9 mouse cellular contexts compared by ENCODE assay signal in genomic region chr13:55513828-55514227, GRCm38 (mm10). TPM values are rescaled to one million over a fixed set of nuclear protein-coding genes. Genes with fewer than 3 reads are reported as not detected.
DNase-seq lines count a peak whose midpoint lies in the region; ATAC-seq and TF ChIP-seq lines count a peak whose summit lies in the region.
"Had no signal": no experiment of that assay in that cellular context is flagged by ENCODE, and none has a peak within 500 bp of the region (broad histone marks: within the 10 kb centered on the region; RNA-seq: fewer than 3 reads in every experiment).

No protein-coding gene starts in this region.

- H3K4me1 ChIP-seq in CH12.LX (ENCODE audit: control insufficient read depth in 1 of 2, insufficient read depth in 2 of 2) = peaks cover 24 to 38% of the 10 kb centered on the region in 2 experiments
- H3K4me1 ChIP-seq in heart, embryonic 16.5 days (ENCODE audit: control insufficient read depth, insufficient read depth, low read length) = peaks cover 34% of the 10 kb centered on the region
- H3K4me1 ChIP-seq in liver, embryonic 15.5 days (replicated peaks) = peaks cover 43% of the 10 kb centered on the region

- no peak for TF ChIP-seq CTCF in gastrocnemius, adult 2 months (IDR thresholded peaks at IDR 0.05)
- no peak for TF ChIP-seq CTCF in CH12.LX (conservative IDR thresholded peaks at IDR 0.05 in 1 of 2, IDR thresholded peaks at IDR 0.05 in 1 of 2; ENCODE audit: low read depth in 2 of 2, low read length in 2 of 2)

- TF ChIP-seq EP300 in CH12.LX (IDR thresholded peaks at IDR 0.05; ENCODE audit: low read length) = no peak

- peak overlapping the region; percentile 37; the same call in 1 of the 2 replicates for H3K4me2 ChIP-seq in CH12.LX (ENCODE audit: insufficient read depth, low read depth, poor library complexity, severe bottlenecking)
- H3K4me2 ChIP-seq in heart, embryonic 16.5 days (ENCODE audit: low read depth, low read length) = peak overlapping the region; percentile 84
- H3K4me2 ChIP-seq in liver, embryonic 15.5 days = peak overlapping the region; percentile 98

- TF ChIP-seq POLR2A in CH12.LX (IDR thresholded peaks at IDR 0.05; ENCODE audit: low read depth, low read length) = no peak

- ATAC-seq in heart, embryonic 16.5 days (replicated peaks; ENCODE audit: extremely low read depth, insufficient read depth, low FRiP score) = no peak
- ATAC-seq in liver, embryonic 15.5 days (ENCODE audit: insufficient read depth) = no peak
- no peak for ATAC-seq in megakaryocyte progenitor cell, adult 5-6 weeks (replicated peaks; ENCODE audit: poor library complexity)
- no peak for ATAC-seq in CD4-positive, CD25-positive, alpha-beta regulatory T cell, adult 4 months

- dilution Hi-C loops in CH12.LX (cut with MboI; ENCODE audit: extremely low pct_ligation_motif_present, extremely low pct_unique_long_range_greater_than_20kb, low sequenced_read_pairs) = no loop called here

- intact Hi-C loops in gastrocnemius, adult 2 months (cut with DNase I) = loop anchor here (1.0 to 2.0 kb wide), 3 partner anchors 19 to 63 kb away; no protein-coding TSS in a partner anchor

- H3K4me3 ChIP-seq in gastrocnemius, adult 2 months = peak overlapping the region; percentile 81
- H3K4me3 ChIP-seq in CH12.LX (replicated peaks in 1 of 3; ENCODE audit: low read depth in 2 of 3, low read length in 2 of 3, poor library complexity in 1 of 3) = peak overlapping the region; percentile 26 to 83 (median 81)
- H3K4me3 ChIP-seq in heart, embryonic 16.5 days (ENCODE audit: low read length) = peak overlapping the region; percentile 82
- H3K4me3 ChIP-seq in liver, embryonic 15.5 days (replicated peaks) = peak overlapping the region; percentile 76

- peaks cover 4 to 17% of the 10 kb centered on the region in 2 experiments for H3K36me3 ChIP-seq in CH12.LX (replicated peaks in 1 of 2; ENCODE audit: control insufficient read depth in 1 of 2, insufficient read depth in 1 of 2, low read length in 1 of 2)
- H3K36me3 ChIP-seq in heart, embryonic 16.5 days (ENCODE audit: control insufficient read depth, insufficient read depth) = peaks cover 10% of the 10 kb centered on the region
- H3K36me3 ChIP-seq in liver, embryonic 15.5 days (replicated peaks) = 0 out of 2 replicates have a peak, but pooled peaks cover 7% of the 10 kb centered on the region

- TF ChIP-seq RAD21 in CH12.LX (IDR thresholded peaks at IDR 0.05; ENCODE audit: low read depth, low read length) = no peak

- 36% methylated on average over 9 of the region's 9 CpGs for WGBS in heart, embryonic 16.5 days
- 27% methylated on average over 9 of the region's 9 CpGs for WGBS in liver, embryonic 15.5 days (ENCODE audit: insufficient replicate concordance)

- peak overlapping the region; percentile 29; the same call in 1 of the 2 replicates for H3K9ac ChIP-seq in CH12.LX (ENCODE audit: insufficient read depth, low read depth)
- peak overlapping the region; percentile 90 for H3K9ac ChIP-seq in heart, embryonic 16.5 days (ENCODE audit: low read length)
- H3K9ac ChIP-seq in liver, embryonic 15.5 days = 0 out of 2 replicates have a peak overlapping the region, but pooled peaks have one; percentile 72

- H3K79me2 ChIP-seq in CH12.LX (replicated peaks; ENCODE audit: control insufficient read depth, extremely low read depth, insufficient read depth, poor library complexity, severe bottlenecking) = no peaks in the 10 kb centered on the region

- H3K9me3 ChIP-seq in CH12.LX (replicated peaks; ENCODE audit: low read length) = no peaks in the 10 kb centered on the region
- H3K9me3 ChIP-seq in heart, embryonic 16.5 days (replicated peaks; ENCODE audit: control insufficient read depth, low read length) = no peaks in the 10 kb centered on the region
- H3K9me3 ChIP-seq in liver, embryonic 15.5 days (replicated peaks) = no peaks in the 10 kb centered on the region

- peaks cover 11% of the 10 kb centered on the region for H3K27me3 ChIP-seq in CH12.LX (replicated peaks)
- H3K27me3 ChIP-seq in heart, embryonic 16.5 days (ENCODE audit: control insufficient read depth, insufficient read depth, low read length) = peaks cover 15% of the 10 kb centered on the region
- H3K27me3 ChIP-seq in liver, embryonic 15.5 days = peaks cover 20% of the 10 kb centered on the region

- DNase-seq in gastrocnemius, adult 2 months = peak; percentile 34
- no peak for DNase-seq in gastrocnemius, postnatal 25 days
- DNase-seq in CH12.LX (ENCODE audit: extremely low read depth) (no peak), adipocyte (ENCODE audit: low spot score) (no peak)

- H3K27ac ChIP-seq in gastrocnemius, adult 2 months = peak overlapping the region; percentile 99
- H3K27ac ChIP-seq in CH12.LX (ENCODE audit: insufficient read depth, low read depth) = no peak overlapping the region
- H3K27ac ChIP-seq in heart, embryonic 16.5 days (ENCODE audit: low read length) = no peak overlapping the region
- H3K27ac ChIP-seq in liver, embryonic 15.5 days (replicated peaks) = no peak overlapping the region

- in situ Hi-C loops in CH12.LX (cut with MboI; ENCODE audit: low pct_ligation_motif_present, low pct_unique_long_range_greater_than_20kb, low sequenced_read_pairs) = no loop called here

TF ChIP-seq in CH12.LX, 34 proteins besides CTCF, POLR2A, EP300 and RAD21 (continues in another document):
- TF ChIP-seq HCFC1 (IDR thresholded peaks at IDR 0.05; ENCODE audit: low read depth, low read length) (no peak), ETS1 (conservative IDR thresholded peaks at IDR 0.05; ENCODE audit: low read depth, low read length) (no peak), MAFK (IDR thresholded peaks at IDR 0.05; ENCODE audit: insufficient replicate concordance, low read length) (no peak), IRF4 (IDR thresholded peaks at IDR 0.05; ENCODE audit: low read depth, low read length) (no peak), NRF1 (IDR thresholded peaks at IDR 0.05; ENCODE audit: low read depth, low read length) (no peak), MXI1 (IDR thresholded peaks at IDR 0.05; ENCODE audit: low read depth, low read length) (no peak)

RNA-seq across cellular contexts. Expression of gene Pdlim7, which starts 0.4 kb away (rescaled TPM):
- total RNA-seq in gastrocnemius, adult 2 months (2021) = 100 to 1,000 TPM; 424 to 537 TPM
- 100 to 1,000 TPM; 544 to 627 TPM for total RNA-seq in gastrocnemius, postnatal 25 days (2021)
- total RNA-seq in CH12.LX (2012; rRNA removed) (8.5 and 8.7 TPM in 2 replicates), CH12.LX (2014; rRNA removed) (6.6 and 11.2 TPM in 2 replicates)
- 26.2 and 32.5 TPM in 2 replicates for polyA plus RNA-seq in CH12.LX (2012; ENCODE audit: insufficient read length, low read depth)
- polyA plus RNA-seq in heart, embryonic 16.5 days (2015; fragmentation: Nextera tagmentation; extraction: Ambion mirVana) = 229 and 248 TPM in 2 replicates
- polyA plus RNA-seq in liver, embryonic 15.5 days (2015; fragmentation: Nextera tagmentation; extraction: Ambion mirVana) = 25.2 and 29.5 TPM in 2 replicates
- total RNA-seq in megakaryocyte progenitor cell, adult 5-6 weeks (2015) = 12.7 and 13.0 TPM in 2 replicates
- 5.3 and 5.9 TPM in 2 replicates for total RNA-seq in megakaryocyte progenitor cell, adult 5-6 weeks (2017)
- 10 to 100 TPM in 1 of 2 experiments, 1 to 10 TPM in 1; 6.3 to 14.6 TPM for polyA plus RNA-seq in CD4-positive, CD25-positive, alpha-beta regulatory T cell, adult 4 months (2017; shearing (Covaris generic))

RNA-seq across cellular contexts. Expression of gene Dok3, which starts 15.3 kb away (rescaled TPM):
- total RNA-seq in gastrocnemius, adult 2 months (2021) = 1 to 10 TPM in 1 of 2 experiments, under 1 TPM in 1; 0.77 to 1.5 TPM
- 1 to 10 TPM in 1 of 2 experiments, under 1 TPM in 1; 1.00 to 1.0 TPM for total RNA-seq in gastrocnemius, postnatal 25 days (2021)
- total RNA-seq in CH12.LX (2012; rRNA removed) (38.4 and 38.8 TPM in 2 replicates), CH12.LX (2014; rRNA removed) (9.0 and 9.1 TPM in 2 replicates)
- polyA plus RNA-seq in CH12.LX (2012; ENCODE audit: insufficient read length, low read depth) = 28.1 and 30.3 TPM in 2 replicates
- 1.9 and 2.2 TPM in 2 replicates for polyA plus RNA-seq in heart, embryonic 16.5 days (2015; fragmentation: Nextera tagmentation; extraction: Ambion mirVana)
- 9.6 and 11.0 TPM in 2 replicates for polyA plus RNA-seq in liver, embryonic 15.5 days (2015; fragmentation: Nextera tagmentation; extraction: Ambion mirVana)
- 18.1 and 34.6 TPM in 2 replicates for total RNA-seq in megakaryocyte progenitor cell, adult 5-6 weeks (2015)
- 22.9 and 31.2 TPM in 2 replicates for total RNA-seq in megakaryocyte progenitor cell, adult 5-6 weeks (2017)
- polyA plus RNA-seq in CD4-positive, CD25-positive, alpha-beta regulatory T cell, adult 4 months (2017; shearing (Covaris generic)) = 1 to 10 TPM in 1 of 2 experiments, under 1 TPM in 1; 0.35 to 1.0 TPM

RNA-seq across cellular contexts. Expression of gene Ddx41, which starts 22.6 kb away (rescaled TPM):
- total RNA-seq in gastrocnemius, adult 2 months (2021) = 10 to 100 TPM; 10.6 to 11.5 TPM
- total RNA-seq in gastrocnemius, postnatal 25 days (2021) = 1 to 10 TPM; 8.1 to 9.0 TPM
- total RNA-seq in CH12.LX (2012; rRNA removed) (107 and 109 TPM in 2 replicates), CH12.LX (2014; rRNA removed) (56.6 and 59.9 TPM in 2 replicates)
- polyA plus RNA-seq in CH12.LX (2012; ENCODE audit: insufficient read length, low read depth) = 95.3 and 107 TPM in 2 replicates
- polyA plus RNA-seq in heart, embryonic 16.5 days (2015; fragmentation: Nextera tagmentation; extraction: Ambion mirVana) = 31.9 and 32.1 TPM in 2 replicates
- 23.6 and 24.3 TPM in 2 replicates for polyA plus RNA-seq in liver, embryonic 15.5 days (2015; fragmentation: Nextera tagmentation; extraction: Ambion mirVana)
- total RNA-seq in megakaryocyte progenitor cell, adult 5-6 weeks (2015) = 28.0 and 29.1 TPM in 2 replicates
- 66.9 and 78.0 TPM in 2 replicates for total RNA-seq in megakaryocyte progenitor cell, adult 5-6 weeks (2017)
- 10 to 100 TPM; 55.8 to 74.2 TPM for polyA plus RNA-seq in CD4-positive, CD25-positive, alpha-beta regulatory T cell, adult 4 months (2017; shearing (Covaris generic))

RNA-seq across cellular contexts. Expression of gene Dbn1, which starts 25.9 kb away (rescaled TPM):
- total RNA-seq in gastrocnemius, adult 2 months (2021) = 1 to 10 TPM; 4.9 to 7.7 TPM
- total RNA-seq in gastrocnemius, postnatal 25 days (2021) = 10 to 100 TPM; 10.3 to 16.1 TPM
- 1.9 and 3.1 TPM in 2 replicates for total RNA-seq in CH12.LX (2012; rRNA removed)
- total RNA-seq in CH12.LX (2014; rRNA removed) = 0.09 and 0.12 TPM in 2 replicates
- 0.59 and 0.72 TPM in 2 replicates for polyA plus RNA-seq in CH12.LX (2012; ENCODE audit: insufficient read length, low read depth)
- polyA plus RNA-seq in heart, embryonic 16.5 days (2015; fragmentation: Nextera tagmentation; extraction: Ambion mirVana) = 59.4 and 62.5 TPM in 2 replicates
- 7.5 and 7.6 TPM in 2 replicates for polyA plus RNA-seq in liver, embryonic 15.5 days (2015; fragmentation: Nextera tagmentation; extraction: Ambion mirVana)
- total RNA-seq in megakaryocyte progenitor cell, adult 5-6 weeks (2015) = 0.72 and 0.76 TPM in 2 replicates
- total RNA-seq in megakaryocyte progenitor cell, adult 5-6 weeks (2017) = 2.3 and 2.7 TPM in 2 replicates
- polyA plus RNA-seq in CD4-positive, CD25-positive, alpha-beta regulatory T cell, adult 4 months (2017; shearing (Covaris generic)) = not detected

RNA-seq across cellular contexts. Expression of gene Prr7, which starts 49.8 kb away (rescaled TPM):
- total RNA-seq in gastrocnemius, adult 2 months (2021) = under 1 TPM; 0.18 to 0.22 TPM
- under 1 TPM; 0.51 to 0.79 TPM for total RNA-seq in gastrocnemius, postnatal 25 days (2021)
- total RNA-seq in CH12.LX (2012; rRNA removed) (0.89 and 1.1 TPM in 2 replicates), CH12.LX (2014; rRNA removed) (0.60 and 0.69 TPM in 2 replicates)
- 0.83 and 1.2 TPM in 2 replicates for polyA plus RNA-seq in CH12.LX (2012; ENCODE audit: insufficient read length, low read depth)
- polyA plus RNA-seq in heart, embryonic 16.5 days (2015; fragmentation: Nextera tagmentation; extraction: Ambion mirVana) = 0.25 and 0.28 TPM in 2 replicates
- not detected in 2 replicates for polyA plus RNA-seq in liver, embryonic 15.5 days (2015; fragmentation: Nextera tagmentation; extraction: Ambion mirVana)
- 0.72 and 1.7 TPM in 2 replicates for total RNA-seq in megakaryocyte progenitor cell, adult 5-6 weeks (2015)
- total RNA-seq in megakaryocyte progenitor cell, adult 5-6 weeks (2017) = 1.5 TPM in 2 replicates
- not detected for polyA plus RNA-seq in CD4-positive, CD25-positive, alpha-beta regulatory T cell, adult 4 months (2017; shearing (Covaris generic))
- total RNA-seq: liver, adult 2 months had no signal

Comparison
In these comparisons a context has a peak if more than half of its experiments do, and no peak if none do; other contexts are left out.
1. H3K4me2 ChIP-seq: peak in every context shown above with its lines; median percentile 98 in liver, embryonic 15.5 days; 84 in heart, embryonic 16.5 days; 37 in CH12.LX.
2. H3K9ac ChIP-seq: peak in every context shown above with its lines; median percentile 90 in heart, embryonic 16.5 days; 72 in liver, embryonic 15.5 days; 29 in CH12.LX.
3. RNA of gene Pdlim7, which starts 0.4 kb away (total RNA-seq): 544 to 627 TPM in gastrocnemius, postnatal 25 days and 424 to 537 TPM in gastrocnemius, adult 2 months; 5.3 to 13.0 TPM in megakaryocyte progenitor cell, adult 5-6 weeks and 6.6 to 11.2 TPM in CH12.LX; every median in the first group is over 10 times any median in the second.
4. Peak in every context shown above with its lines, with median percentiles within 50 percentile points of each other: H3K4me3 ChIP-seq.